Mouse (Mus musculus): Measurements from ENCODE around the gene Mettl4.

The Mettl4 gene

GRCm38 (mm10) chr17:94749466-94750135, at the start of gene Mettl4:
TSS of gene Mettl4 (minus strand) at chr17:94750019.
- DNase-seq = peak; percentile 92 to 93

GRCm38 (mm10) chr17:94778871-94779482, 29.2 kb upstream of the Mettl4 start:
- no peak for DNase-seq

DNA sequence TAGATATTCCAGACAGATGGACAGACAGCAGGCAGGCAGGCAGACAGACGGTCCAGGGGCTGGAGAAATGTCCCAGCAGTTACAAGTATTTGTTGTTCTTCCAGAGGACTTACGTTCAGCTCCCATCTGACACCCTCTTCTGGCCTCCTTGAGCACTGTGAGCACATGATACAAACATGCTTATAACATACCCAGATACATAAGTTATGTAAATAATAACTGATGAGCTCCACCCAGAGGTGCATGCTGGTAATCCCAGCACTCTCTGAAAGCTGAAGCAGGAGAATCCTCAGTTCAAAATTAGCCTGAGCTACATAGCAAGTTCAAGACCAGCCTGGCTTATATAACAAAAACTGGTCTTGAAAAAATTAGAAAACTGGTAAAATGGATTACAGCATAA, 18.7 kb upstream of the Mettl4 start:
- DNase-seq = no peak

GRCm38 (mm10) chr17:94764711-94765110, 14.9 kb upstream of the Mettl4 start:
- DNase-seq = no peak

DNA sequence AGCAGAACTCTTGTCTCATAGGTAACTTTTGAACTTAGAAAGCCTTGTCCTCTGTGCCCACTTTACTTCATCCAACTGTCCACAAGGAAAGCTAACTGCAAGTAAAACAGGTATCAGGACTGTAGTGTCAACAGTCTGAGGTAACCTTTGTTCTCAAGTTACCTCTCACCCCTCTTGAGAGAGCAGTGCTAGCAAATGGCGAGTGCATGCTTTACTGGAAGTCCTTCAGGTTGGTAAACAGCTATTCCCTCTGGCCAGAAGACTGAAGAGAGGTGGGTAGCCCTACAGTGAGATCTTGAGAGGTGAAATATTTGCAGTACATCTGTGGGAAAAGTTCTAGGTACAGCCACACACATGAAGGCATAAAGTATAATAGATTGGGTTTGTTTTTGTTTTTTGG, 14.2 kb upstream of the Mettl4 start:
- DNase-seq = no peak

DNA sequence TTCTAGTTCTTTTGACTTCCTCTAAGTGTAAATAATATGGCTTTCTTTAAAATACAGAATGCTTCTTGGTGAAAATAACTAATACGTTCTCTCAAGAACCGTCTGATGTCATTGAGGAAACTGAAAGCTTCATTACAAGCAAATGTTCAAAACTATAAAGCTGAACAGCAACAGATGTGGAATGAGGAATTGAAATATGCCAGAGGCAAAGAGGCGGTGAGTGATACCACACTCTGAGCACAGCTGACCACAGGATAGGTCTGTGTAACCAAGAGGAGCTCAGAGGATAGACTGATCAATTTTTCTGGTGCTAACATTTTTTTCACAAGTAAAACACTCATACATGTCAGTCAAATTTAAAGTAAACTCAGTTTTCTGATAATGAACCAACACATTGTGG, 12.6 kb upstream of the Mettl4 start:
- DNase-seq = no peak

GRCm38 (mm10) chr17:94750136-94750729, 414 bp upstream of the Mettl4 start:
- DNase-seq = no peak

- DNase-seq = no peak
Measured at GRCm38 (mm10) chr17:94738173-94738572, 11.6 kb downstream of the Mettl4 start.

DNA sequence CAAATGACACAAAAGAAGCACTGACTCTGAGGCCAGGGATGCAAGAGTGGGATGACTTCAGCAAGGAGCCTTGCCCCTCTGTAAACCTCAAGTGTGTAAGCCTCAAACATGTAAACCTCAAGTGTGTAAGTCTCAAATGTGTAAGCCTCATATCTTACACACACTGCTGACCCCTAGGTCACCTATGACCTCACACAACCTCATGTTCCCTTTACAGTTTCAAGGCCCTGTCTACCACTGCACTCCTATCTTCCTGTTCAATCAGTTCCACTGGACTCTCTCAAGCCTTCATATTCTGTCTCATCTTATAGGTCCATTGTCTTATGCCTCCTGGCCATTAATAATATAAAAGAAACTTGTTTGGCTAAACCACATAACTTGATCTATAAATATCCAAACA, 13.9 kb downstream of the Mettl4 start:
- no peak for DNase-seq

- DNase-seq = no peak
Measured at GRCm38 (mm10) chr17:94735437-94735836, 14.4 kb downstream of the Mettl4 start.

GRCm38 (mm10) chr17:94730416-94730815, 19.4 kb downstream of the Mettl4 start:
- DNase-seq = peak in 1 of 2 experiments; percentile 25

DNA sequence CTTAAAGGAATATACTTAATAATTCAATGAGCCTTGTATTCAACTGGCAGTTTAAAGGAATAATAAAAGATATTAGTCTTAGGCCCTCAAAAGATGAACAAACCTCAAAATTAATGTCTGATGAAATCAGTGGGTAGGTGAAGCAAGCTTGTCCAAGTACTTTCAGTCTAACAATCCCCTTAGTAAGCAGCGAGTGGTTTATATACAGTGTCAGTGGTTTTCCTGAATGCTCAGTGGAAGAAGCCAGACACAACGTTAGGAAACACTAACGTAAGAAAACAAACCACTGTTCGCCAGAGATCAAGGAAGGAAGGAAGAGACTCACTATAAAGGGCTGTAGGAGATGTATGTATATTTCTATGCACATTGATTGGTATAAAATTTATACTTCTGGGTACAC, 23.1 kb downstream of the Mettl4 start:
- no peak for DNase-seq

GRCm38 (mm10) chr17:94673515-94674317, 76.1 kb downstream of the Mettl4 start:
- DNase-seq = no peak
